Mouse (Mus musculus) midbrain, embryonic 12.5 days (tissue): ENCODE data around the gene Bcan. TPM values are rescaled to one million over a fixed set of nuclear protein-coding genes. Genes with fewer than 3 reads are reported as not detected.

Experiments used
- ATAC-seq: fragments of 200-750 bp; cut with Nextera tagmentation; 2 replicates; pipeline ENCODE4 v1.8.0; 2017; ENCODE audit warnings: low read depth, moderate TSS enrichment, moderate library complexity; ENCODE audit not compliant: low FRiP score
- H3K27ac ChIP-seq: fragments of 300-500 bp; sonication (generic); replicated peaks from 2 replicates; pipeline ENCODE4 v1.5.1; 2016; ENCODE audit warnings: mild to moderate bottlenecking
- H3K27me3 ChIP-seq: fragments of 300-500 bp; sonication (generic); 2 replicates; pipeline ENCODE4 v1.6.1; 2016; ENCODE audit warnings: mild to moderate bottlenecking
- H3K36me3 ChIP-seq: fragments of 300-500 bp; sonication (generic); 2 replicates; pipeline ENCODE4 v1.6.1; 2016
- H3K4me1 ChIP-seq: fragments of 300-500 bp; sonication (generic); 2 replicates; pipeline ENCODE4 v1.6.1; 2016
- H3K4me2 ChIP-seq: fragments of 300-500 bp; sonication (generic); replicated peaks from 2 replicates; pipeline ENCODE4 v1.6.1; 2016; ENCODE audit warnings: mild to moderate bottlenecking, moderate library complexity
- H3K4me3 ChIP-seq: fragments of 300-500 bp; sonication (generic); 2 replicates; pipeline ENCODE4 v1.5.1; 2016; ENCODE audit warnings: mild to moderate bottlenecking
- H3K9ac ChIP-seq: fragments of 300-500 bp; sonication (generic); replicated peaks from 2 replicates; pipeline ENCODE4 v1.6.1; 2016; ENCODE audit warnings: mild to moderate bottlenecking, moderate library complexity
- H3K9me3 ChIP-seq: fragments of 300-500 bp; sonication (generic); 2 replicates; pipeline ENCODE4 v1.6.1; 2016; ENCODE audit warnings: mild to moderate bottlenecking
- WGBS: fragments of 180-500 bp; shearing (Covaris S2); methylation state at CpG from one replicate; pipeline ENCODE4 v1.1.7; 2016; 5-methylcytosine and 5-hydroxymethylcytosine counted together
- polyA plus RNA-seq: library from polyadenylated mRNA; unstranded; fragments of >200 nt; fragmentation: Nextera tagmentation; extraction: Ambion mirVana; gene quantifications from 2 replicates; pipeline ENCODE4 v1.2.1, GENCODE M21; 2016

Gene Bcan
- polyA plus RNA-seq, 1 experiment from 2014 or later: 0.63 TPM

- Histone ChIP-seq H3K9me3 (no peaks in the 10 kb centered on the region), H3K36me3 (no peaks in the 10 kb centered on the region), H3K9ac (peak overlapping the region; percentile 39; the same call in 1 of the 2 replicates), H3K27ac (peak overlapping the region; percentile 94), H3K4me3 (peak overlapping the region; percentile 39), H3K27me3 (no peaks in the 10 kb centered on the region), H3K4me2 (peak overlapping the region; percentile 54), H3K4me1 (peaks cover 35% of the 10 kb centered on the region)
- under 1% methylated on average over 10 of the region's 10 CpGs for WGBS
- no peak for ATAC-seq
Measured at GRCm38 (mm10) chr3:87960191-87960585, 39.8 kb downstream of the Bcan start.

GRCm38 (mm10) chr3:87959371-87959770, 40.7 kb downstream of the Bcan start:
- H3K4me1 ChIP-seq: peaks cover 35% of the 10 kb centered on the region
- H3K9me3 ChIP-seq: no peaks in the 10 kb centered on the region
- WGBS: 70% methylated on average over 7 of the region's 7 CpGs
- no peaks in the 10 kb centered on the region for H3K36me3 ChIP-seq
- no peak for ATAC-seq
- no peaks in the 10 kb centered on the region for H3K27me3 ChIP-seq
- H3K9ac ChIP-seq: no peak overlapping the region
- no peak overlapping the region for H3K4me2 ChIP-seq
- H3K27ac ChIP-seq: 0 out of 2 replicates have a peak overlapping the region, but pooled peaks have one; percentile 94
- no peak overlapping the region for H3K4me3 ChIP-seq

GRCm38 (mm10) chr3:87958967-87959366, 41.1 kb downstream of the Bcan start:
- H3K9me3 ChIP-seq: no peaks in the 10 kb centered on the region
- H3K4me3 ChIP-seq: no peak overlapping the region
- H3K36me3 ChIP-seq: peaks cover 4% of the 10 kb centered on the region; the same call in 1 of the 2 replicates
- no peak overlapping the region for H3K27ac ChIP-seq
- H3K4me1 ChIP-seq: peaks cover 35% of the 10 kb centered on the region
- no peak overlapping the region for H3K4me2 ChIP-seq
- H3K9ac ChIP-seq: no peak overlapping the region
- ATAC-seq: no peak
- WGBS: 22% methylated on average over 1 of the region's 1 CpGs
- no peaks in the 10 kb centered on the region for H3K27me3 ChIP-seq

- Histone ChIP-seq H3K9ac (no peak overlapping the region), H3K4me2 (no peak overlapping the region), H3K36me3 (peaks cover 9% of the 10 kb centered on the region; the same call in 1 of the 2 replicates), H3K4me3 (no peak overlapping the region), H3K9me3 (no peaks in the 10 kb centered on the region), H3K4me1 (peaks cover 37% of the 10 kb centered on the region), H3K27ac (no peak overlapping the region), H3K27me3 (no peaks in the 10 kb centered on the region)
- WGBS: 31% methylated on average over 4 of the region's 4 CpGs
- ATAC-seq: no peak
Measured at GRCm38 (mm10) chr3:87958476-87958875, 41.6 kb downstream of the Bcan start.

GRCm38 (mm10) chr3:87958056-87958455, 42.0 kb downstream of the Bcan start:
- Histone ChIP-seq H3K9me3 (no peaks in the 10 kb centered on the region), H3K4me1 (peaks cover 41% of the 10 kb centered on the region), H3K36me3 (peaks cover 11% of the 10 kb centered on the region; the same call in 1 of the 2 replicates), H3K4me2 (no peak overlapping the region), H3K27ac (0 out of 2 replicates have a peak overlapping the region, but pooled peaks have one; percentile 4), H3K4me3 (no peak overlapping the region), H3K27me3 (no peaks in the 10 kb centered on the region), H3K9ac (no peak overlapping the region)
- ATAC-seq: no peak
- WGBS: 0% methylated on average over 1 of the region's 1 CpGs

- WGBS: 0% methylated on average over 5 of the region's 5 CpGs
- peak overlapping the region; percentile 41 for H3K9ac ChIP-seq
- ATAC-seq: 0 out of 2 replicates have a peak, but pooled peaks have one; percentile 51
- H3K36me3 ChIP-seq: peaks cover 11% of the 10 kb centered on the region; the same call in 1 of the 2 replicates
- no peaks in the 10 kb centered on the region for H3K9me3 ChIP-seq
- peak overlapping the region; percentile 71 for H3K27ac ChIP-seq
- H3K4me1 ChIP-seq: peaks cover 61% of the 10 kb centered on the region
- H3K4me2 ChIP-seq: peak overlapping the region; percentile 67
- H3K27me3 ChIP-seq: no peaks in the 10 kb centered on the region; the same call in 1 of the 2 replicates
- H3K4me3 ChIP-seq: peak overlapping the region; percentile 22
Measured at GRCm38 (mm10) chr3:87952440-87952839, 47.6 kb downstream of the Bcan start.

GRCm38 (mm10) chr3:87951946-87952345, 48.1 kb downstream of the Bcan start:
- Histone ChIP-seq H3K9ac (peak overlapping the region; percentile 41), H3K4me1 (peaks cover 65% of the 10 kb centered on the region), H3K27me3 (no peaks in the 10 kb centered on the region; the same call in 1 of the 2 replicates), H3K9me3 (no peaks in the 10 kb centered on the region), H3K27ac (peak overlapping the region; percentile 71), H3K4me2 (peak overlapping the region; percentile 67), H3K4me3 (peak overlapping the region; percentile 22; the same call in 1 of the 2 replicates), H3K36me3 (peaks cover 11% of the 10 kb centered on the region; the same call in 1 of the 2 replicates)
- WGBS: 9% methylated on average over 12 of the region's 12 CpGs
- no peak for ATAC-seq

GRCm38 (mm10) chr3:87949955-87950515, 50.0 kb downstream of the Bcan start:
- Histone ChIP-seq H3K27ac (peak overlapping the region; percentile 83), H3K36me3 (peaks cover 11% of the 10 kb centered on the region; the same call in 1 of the 2 replicates), H3K4me3 (peak overlapping the region; percentile 46), H3K4me2 (peak overlapping the region; percentile 67), H3K9me3 (no peaks in the 10 kb centered on the region), H3K4me1 (peaks cover 85% of the 10 kb centered on the region), H3K27me3 (no peaks in the 10 kb centered on the region; the same call in 1 of the 2 replicates), H3K9ac (peak overlapping the region; percentile 48)
- 2% methylated on average over 13 of the region's 13 CpGs for WGBS
- no peak for ATAC-seq

GRCm38 (mm10) chr3:87949266-87949954, 50.6 kb downstream of the Bcan start:
- 2% methylated on average over 16 of the region's 16 CpGs for WGBS
- Histone ChIP-seq H3K27ac (peak overlapping the region; percentile 83), H3K9me3 (no peaks in the 10 kb centered on the region), H3K4me1 (peaks cover 91% of the 10 kb centered on the region), H3K9ac (peak overlapping the region; percentile 48), H3K36me3 (peaks cover 11% of the 10 kb centered on the region; the same call in 1 of the 2 replicates), H3K4me3 (peak overlapping the region; percentile 46), H3K27me3 (no peaks in the 10 kb centered on the region; the same call in 1 of the 2 replicates), H3K4me2 (peak overlapping the region; percentile 67)
- ATAC-seq: no peak

- Histone ChIP-seq H3K27me3 (no peaks in the 10 kb centered on the region; the same call in 1 of the 2 replicates), H3K36me3 (peaks cover 4% of the 10 kb centered on the region; the same call in 1 of the 2 replicates), H3K4me1 (peaks cover 93% of the 10 kb centered on the region), H3K9me3 (no peaks in the 10 kb centered on the region), H3K4me3 (peak within 1 kb of the TSS; percentile 46), H3K27ac (peak within 1 kb of the TSS; percentile 83), H3K9ac (peak within 1 kb of the TSS; percentile 48), H3K4me2 (peak within 1 kb of the TSS; percentile 67)
- ATAC-seq: peak; percentile 5; the same call in 1 of the 2 replicates
- 1% methylated on average over 35 of the region's 35 CpGs for WGBS
Measured at GRCm38 (mm10) chr3:87948378-87949265, 51.4 kb downstream of the Bcan start, which contains the start of gene Crabp2. Crabp2 (plus strand) TSS chr3:87948666.

- Histone ChIP-seq H3K36me3 (0 out of 2 replicates have a peak, but pooled peaks cover 6% of the 10 kb centered on the region), H3K27ac (peak overlapping the region; percentile 83), H3K4me2 (peak overlapping the region; percentile 67), H3K4me1 (peaks cover 84% of the 10 kb centered on the region), H3K9ac (peak overlapping the region; percentile 48), H3K27me3 (no peaks in the 10 kb centered on the region; the same call in 1 of the 2 replicates), H3K4me3 (peak overlapping the region; percentile 46), H3K9me3 (no peaks in the 10 kb centered on the region)
- peak; percentile 13; the same call in 1 of the 2 replicates for ATAC-seq
- 0% methylated on average over 16 of the region's 17 CpGs for WGBS
Measured at GRCm38 (mm10) chr3:87947811-87948199, 52.2 kb downstream of the Bcan start.
